Mouse (Mus musculus) left cerebral cortex, postnatal 4 days (tissue): ENCODE results near the gene Mlst8. TPM values are rescaled to one million over a fixed set of nuclear protein-coding genes. Genes with fewer than 3 reads are reported as not detected.

Experiments
- DNase-seq: peaks from one replicate; pipeline ENCODE4 v3.0.0-alpha.2; 2022
- intact Hi-C: fragments of 180-260 bp; cut with DNase I; formaldehyde crosslinking; loops from one replicate; pipeline ENCODE4 v1.15.1; 2025
- total RNA-seq, 2 experiments: library from RNA; stranded (reverse); gene quantifications; 2 replicates each; pipeline ENCODE4 v1.2.3; 2021

Gene Mlst8
- 10 to 100 TPM; 33.4 to 39.1 TPM for total RNA-seq

DNA sequence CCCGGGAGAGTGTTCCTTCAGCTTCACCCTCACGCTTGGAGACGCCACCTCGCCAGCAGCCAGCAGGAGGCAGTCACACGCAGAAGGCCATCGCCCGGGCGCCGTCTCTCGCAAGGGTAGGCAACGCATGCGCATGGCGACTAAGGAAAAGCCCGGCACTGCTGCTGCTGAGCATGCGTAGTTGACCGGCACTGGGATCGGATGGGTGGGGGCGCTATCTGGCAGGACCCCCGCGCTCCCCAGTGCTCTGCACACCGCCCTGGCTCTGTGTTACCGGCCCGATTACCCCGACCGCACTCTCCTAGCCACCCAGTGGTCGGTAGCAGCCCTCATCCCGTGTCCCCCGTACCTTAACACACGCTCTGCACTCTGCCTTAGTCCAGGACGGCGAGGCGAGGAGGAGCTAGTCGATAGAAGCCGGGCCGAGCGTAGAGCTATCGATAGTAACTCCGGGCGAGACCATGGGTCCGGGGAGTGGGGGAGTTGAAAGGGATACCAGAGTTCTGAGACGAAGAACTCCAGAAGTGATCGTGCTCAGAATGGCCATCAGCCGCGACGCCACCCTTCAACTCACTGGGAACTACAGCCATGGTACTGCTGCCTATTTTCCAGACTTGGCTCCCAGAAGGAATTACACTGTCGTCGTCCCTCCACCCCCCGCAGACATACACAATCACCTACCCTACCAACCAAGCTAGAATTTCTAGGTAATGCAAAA is at the start of gene Mlst8:
Mlst8 (minus strand) TSS at position 416 of the 718 bp plus-strand sequence.
- intact Hi-C loops: no loop called here

DNA sequence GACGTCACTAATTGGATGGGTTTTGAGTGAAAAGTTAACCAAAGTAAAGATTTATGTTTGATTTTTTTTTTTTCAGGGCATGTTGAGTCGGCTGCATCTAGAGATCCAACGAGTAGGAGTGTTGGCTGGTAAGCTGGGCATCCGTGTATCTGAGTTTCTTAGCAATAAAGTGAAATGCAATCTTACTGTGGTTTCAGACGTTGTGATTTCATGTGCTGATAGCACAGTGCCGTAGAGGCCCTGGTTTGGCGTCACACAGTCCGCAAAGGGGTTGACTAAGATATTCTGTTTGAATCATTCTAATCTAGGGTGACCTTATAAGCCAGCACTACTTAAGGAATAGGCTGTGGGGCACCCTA is 49.7 kb upstream of the Mlst8 start:
- DNase-seq: no peak
- intact Hi-C loops: no loop called here

More for the DNA sequence above, at the start of gene Mlst8:
- peak; percentile 98 for DNase-seq

DNA sequence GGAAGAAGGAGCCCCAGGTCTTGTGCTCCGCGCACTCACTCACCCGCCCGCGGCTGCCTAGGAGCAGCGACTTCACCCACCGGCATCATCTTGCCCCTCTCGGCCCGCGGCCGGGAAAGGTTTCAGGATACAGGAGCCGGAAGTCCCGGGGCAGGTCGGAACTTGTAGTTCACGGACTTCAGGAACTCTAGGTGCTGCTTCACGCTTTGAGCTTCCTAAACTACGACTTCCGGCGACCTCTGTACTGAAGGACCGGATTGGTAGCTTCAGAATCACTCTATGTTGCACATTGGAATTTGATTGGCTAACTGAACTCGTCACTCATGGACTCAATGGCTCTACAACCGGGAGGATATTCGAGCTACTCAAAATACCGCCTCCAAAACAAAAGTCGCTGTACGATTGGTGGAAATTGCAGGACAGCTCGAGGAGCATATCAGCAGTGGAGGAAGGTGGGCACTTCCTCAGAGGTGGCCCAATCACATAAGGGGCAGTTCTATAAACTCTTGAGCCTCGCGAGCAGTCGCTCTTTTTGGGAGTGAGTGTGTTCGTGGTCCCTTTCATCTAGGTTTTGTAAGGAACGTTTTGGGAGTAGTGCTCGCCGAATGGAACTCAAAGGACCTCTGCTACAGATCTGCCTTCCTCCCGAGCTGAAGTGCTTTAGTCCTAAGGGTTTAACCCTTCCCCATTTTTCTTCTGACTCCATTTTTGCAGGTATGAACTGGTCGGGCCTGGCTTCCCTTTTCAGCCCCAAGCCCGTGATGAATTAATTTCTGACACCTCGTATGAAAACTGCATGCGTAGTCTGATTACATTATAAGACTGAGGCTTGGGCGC is 49.1 kb upstream of the Mlst8 start, which contains the start of gene Traf7:
Traf7 (minus strand) TSS at position 216 of the 837 bp plus-strand sequence.
- DNase-seq: peak; percentile 91
- intact Hi-C loops: no loop called here

DNA sequence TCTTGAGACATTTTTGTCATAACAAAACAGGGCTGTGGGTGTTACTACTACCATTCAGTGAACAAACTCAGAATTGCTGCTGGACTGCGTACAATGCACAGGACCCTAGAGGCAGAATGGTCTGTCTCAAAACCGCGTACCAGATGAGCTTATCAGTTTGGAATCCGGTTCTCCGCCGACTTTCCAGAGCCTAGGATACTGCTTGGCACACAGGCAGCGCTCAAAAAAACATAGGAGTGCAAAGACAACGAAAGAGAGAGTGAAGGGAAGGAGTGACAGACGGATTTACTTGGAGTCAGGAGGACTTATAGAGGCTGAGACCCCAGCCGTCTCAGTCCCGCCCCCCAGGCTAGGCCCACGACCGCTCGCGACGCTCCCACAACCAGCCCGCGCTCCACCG is 48.4 kb upstream of the Mlst8 start:
- intact Hi-C loops: no loop called here
- no peak for DNase-seq

DNA sequence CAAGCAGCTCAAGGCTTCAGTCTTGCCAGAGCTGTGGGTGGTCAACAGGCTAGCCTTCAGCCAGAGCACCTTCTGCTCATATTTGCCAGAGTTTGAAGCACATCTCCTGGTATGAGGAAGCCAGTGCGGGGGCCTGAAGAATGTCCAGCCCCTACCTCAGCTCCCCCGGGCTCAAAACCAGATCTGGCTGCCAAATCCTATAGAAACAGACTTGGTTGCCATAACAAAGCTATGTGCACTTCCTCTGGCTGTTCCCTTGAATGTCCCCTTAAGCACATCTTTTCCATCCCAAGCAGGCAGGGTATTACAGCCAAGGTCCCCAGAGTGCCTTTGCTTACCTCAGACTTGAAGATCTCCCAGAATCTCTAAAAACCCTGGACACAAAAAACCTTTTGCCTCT is 45.9 kb upstream of the Mlst8 start:
- intact Hi-C loops: no loop called here
- no peak for DNase-seq

DNA sequence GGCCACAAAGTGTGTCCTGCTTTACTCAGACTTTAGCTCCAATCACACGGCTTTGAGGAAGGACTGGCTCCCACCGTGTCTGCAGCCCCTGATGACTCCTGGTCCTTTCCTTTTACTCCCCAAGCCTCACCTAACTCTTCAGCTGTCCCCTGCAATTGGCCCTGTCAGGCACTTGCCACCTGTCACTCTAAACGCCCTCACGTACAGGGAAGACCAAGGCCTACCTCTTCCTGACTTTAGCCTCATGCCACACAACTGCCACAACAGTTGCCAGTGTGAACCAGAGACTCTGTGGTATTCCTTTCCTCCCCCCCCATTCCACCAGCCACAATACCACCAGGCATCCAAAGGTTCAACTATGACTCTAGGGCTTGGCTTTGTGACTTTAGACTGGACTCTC is 41.6 kb upstream of the Mlst8 start:
- intact Hi-C loops: no loop called here
- DNase-seq: no peak

DNA sequence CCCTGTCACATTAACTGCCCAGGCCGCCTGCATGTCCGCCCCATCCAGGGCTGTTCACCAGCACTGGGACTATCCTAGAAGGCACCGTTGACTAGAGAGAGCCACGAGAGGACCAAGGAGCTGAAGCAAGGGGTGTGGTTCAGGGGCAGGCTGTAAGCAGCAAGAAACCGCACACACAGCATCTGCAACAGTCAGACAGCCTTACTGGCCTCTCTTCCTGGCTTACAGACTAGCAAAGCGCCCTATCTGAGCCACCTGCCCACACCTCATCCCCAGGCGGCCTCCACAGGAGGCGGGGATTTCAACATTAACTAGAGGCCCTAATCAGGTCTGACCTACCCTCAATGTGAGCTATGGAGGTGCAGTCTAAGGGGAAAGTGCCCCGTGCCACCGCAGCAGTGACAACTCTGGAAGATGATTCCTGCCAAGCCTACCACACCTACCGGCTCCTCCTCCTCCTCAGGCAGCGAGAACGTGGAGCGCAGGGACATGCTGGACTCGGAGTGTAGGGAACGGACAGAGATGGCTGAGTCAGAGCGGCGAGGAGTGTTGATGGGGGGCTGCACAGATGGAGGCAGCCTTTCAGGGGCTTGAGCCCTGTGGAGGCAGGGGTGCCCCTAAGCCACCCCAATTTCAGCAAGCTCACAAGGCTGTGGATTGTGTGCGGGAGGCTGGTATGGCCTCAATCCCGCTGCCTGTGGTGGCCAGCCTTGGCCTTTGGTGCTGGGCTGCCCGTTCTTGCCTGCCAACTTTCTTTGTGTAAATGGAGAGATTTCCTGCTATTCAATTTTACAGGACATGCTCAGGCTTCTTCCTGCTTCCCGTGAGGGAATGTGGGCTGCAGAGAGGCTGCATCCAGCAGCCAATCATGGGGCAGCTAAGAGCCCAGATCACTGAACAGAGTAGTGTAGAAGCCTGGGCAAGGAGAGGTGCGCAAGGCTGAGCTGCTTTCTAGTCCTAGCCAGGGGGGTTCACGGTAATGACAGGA is 35.7 kb upstream of the Mlst8 start:
- intact Hi-C loops: no loop called here
- DNase-seq: no peak

DNA sequence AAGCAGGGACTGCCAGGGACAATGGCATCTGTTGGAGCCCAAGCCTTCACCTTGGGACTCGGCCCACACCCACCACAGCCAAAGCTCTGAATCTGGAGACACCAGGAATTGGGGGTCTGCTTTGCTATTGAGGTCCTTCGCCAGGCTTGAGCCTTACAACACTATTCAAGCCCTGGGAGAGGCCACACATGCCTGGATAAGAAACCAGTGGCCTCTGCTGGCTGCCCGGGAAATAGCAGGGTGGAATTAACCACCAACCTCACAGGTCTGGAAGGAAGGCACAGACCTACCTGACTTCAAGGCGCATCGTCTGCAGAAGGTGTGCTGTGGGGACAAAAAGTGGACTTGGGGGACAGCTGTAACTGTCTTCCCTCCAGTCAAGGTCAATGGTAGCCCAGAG is 34.7 kb upstream of the Mlst8 start:
- peak; percentile 69 for DNase-seq
- intact Hi-C loops: no loop called here

DNA sequence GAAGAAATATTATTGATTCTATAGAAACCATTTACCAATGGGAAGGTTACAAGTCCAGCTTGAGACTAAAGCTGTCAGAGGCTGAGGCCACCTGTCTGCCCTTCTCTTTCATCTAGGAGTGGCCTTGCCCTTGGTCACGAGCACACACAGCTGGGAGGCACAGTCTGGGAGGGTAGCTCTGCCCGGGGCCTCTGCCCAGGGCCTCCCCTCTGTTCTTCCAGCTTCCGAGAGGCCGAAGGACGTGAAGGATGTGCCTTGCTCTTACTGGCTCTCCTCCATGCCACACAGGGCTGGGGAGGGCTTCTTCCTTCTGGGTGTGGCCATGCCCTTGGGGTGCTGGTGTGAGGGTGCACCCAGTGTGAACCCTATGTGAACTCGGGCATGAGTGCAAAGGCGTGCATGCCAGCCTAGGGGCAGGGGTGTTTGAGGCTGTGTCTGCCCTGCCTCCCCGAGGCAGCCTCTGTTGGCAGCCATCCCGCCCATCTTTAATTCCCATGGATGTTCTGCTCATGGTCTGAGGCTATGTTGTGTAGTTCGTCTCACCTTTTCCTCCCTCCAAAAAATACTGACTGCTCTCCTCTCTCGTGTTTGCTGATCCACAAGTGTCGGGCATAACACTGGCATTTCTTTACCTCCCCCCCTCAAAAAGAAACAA is 29.1 kb upstream of the Mlst8 start:
- intact Hi-C loops: no loop called here
- no peak for DNase-seq

DNA sequence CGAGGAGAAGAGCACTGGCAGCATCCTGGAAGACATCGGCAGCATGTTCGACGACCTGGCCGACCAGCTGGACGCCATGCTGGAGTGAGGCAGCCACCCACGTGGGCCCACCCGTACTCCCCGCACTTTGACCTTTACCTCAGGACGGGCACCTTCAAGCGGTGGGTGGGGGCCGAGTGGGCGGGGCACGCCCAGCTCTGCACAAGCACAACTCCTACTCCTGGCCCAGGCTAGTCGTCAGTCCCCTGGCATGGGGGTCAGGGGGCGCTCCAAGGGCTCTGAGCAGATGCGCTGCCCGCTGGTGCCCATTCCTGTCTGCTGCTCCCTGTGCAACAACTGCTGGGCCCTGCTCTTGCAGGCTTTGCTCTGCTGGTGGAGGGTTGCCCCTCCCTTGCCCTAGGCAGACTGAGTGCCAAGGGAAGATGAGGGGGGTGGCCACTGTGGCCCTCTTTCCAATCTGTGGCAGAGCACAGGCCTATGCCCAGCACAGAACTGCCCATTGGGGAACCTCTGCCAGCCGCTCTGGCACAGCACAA is 28.3 kb upstream of the Mlst8 start:
- intact Hi-C loops: no loop called here
- DNase-seq: peak; percentile 60

DNA sequence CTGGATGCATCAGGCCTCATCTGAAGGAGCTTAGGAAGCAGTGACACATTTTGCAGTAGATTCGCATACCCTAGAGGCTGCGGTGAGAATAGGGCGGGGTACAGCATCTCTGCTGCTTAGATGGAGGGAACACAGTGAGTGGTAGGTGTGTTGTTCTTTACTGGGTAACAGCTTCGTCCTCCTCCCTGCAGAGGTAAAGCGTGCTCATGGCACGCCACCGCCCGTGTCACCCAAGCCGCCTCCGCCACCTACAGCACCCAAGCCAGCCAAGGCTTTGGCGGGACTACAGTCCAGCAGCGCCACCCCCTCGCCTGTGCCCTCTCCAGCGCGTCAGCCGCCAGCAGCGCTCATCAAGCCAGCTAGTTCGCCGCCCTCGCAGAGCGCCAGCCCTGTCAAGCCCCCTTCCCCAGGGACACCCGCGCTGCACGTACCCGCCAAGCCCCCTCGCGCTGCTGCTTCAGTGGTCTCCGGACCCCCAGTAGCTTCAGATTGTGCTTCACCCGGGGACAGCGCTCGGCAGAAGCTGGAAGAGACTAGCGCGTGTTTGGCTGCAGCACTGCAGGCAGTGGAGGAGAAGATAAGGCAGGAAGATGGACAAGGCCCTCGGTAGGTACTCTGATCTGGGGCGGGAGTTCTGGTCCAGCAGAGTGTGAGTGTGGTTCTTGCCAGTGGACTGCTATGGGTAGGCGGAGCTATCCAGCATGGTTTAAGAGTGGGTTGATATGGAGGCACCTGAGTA is 27.6 kb upstream of the Mlst8 start:
- intact Hi-C loops: no loop called here
- peak; percentile 53 for DNase-seq

DNA sequence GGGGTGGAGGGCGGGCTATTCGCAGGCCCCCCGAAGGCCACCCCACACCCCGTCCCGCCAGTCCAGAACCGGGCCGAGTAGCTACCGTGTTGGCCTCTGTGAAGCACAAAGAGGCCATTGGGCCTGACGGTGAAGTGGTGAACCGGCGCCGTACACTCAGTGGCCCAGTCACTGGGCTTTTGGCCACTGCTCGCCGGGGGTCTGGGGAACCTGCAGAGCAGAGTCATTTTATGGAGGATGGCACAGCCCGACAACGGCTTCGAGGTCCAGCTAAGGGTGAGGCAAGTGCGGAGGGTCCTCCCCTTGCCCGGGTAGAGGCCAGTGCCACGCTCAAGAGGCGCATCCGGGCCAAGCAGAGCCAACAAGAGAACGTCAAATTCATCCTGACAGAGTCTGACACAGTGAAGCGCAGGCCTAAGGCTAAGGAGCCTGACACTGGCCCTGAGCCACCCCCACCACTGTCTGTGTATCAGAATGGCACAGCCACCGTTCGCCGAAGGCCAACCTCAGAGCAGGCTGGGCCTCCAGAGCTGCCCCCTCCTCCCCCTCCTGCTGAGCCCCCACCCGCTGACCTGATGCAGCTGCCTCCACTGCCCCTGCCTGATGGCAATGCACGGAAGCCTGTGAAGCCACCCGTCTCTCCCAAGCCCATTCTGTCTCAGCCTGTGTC is 26.5 kb upstream of the Mlst8 start:
- DNase-seq: peak; percentile 56
- intact Hi-C loops: no loop called here

DNA sequence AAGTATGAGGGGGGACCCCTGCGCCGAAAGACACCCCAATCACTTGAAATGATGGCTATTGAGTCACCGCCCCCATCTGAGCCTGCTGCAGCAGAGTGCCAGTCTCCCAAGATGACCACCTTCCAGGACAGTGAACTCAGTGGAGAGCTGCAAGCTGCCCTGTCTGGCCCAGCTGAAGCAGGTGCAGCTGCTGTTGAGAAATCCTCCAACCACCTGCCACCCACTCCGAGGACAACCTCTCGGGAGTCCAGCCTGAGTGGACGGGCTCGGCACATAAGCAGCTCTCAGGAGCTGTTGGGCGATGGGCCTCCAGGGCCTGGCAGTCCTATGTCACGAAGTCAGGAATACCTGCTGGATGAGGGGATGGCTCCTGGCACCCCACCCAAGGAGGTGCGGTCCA is 25.2 kb upstream of the Mlst8 start:
- intact Hi-C loops: no loop called here
- no peak for DNase-seq

DNA sequence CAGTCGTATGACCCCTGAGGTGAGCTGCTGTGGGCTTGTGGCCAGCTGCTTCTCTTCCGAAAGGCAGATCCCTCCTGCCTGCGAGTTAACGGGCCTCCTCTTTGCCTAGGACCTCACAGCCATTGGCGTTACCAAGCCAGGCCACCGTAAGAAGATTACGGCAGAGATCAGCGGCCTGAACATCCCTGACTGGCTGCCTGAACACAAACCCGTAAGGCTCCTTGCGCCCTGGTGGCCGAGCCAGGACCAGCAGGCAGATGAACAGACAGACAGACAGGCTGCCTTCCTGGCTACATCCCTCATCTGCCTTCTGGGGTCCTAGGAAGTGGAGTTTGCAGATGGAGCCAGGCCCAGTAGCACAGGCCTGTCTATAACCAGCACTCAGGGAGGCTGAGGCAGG is 23.3 kb upstream of the Mlst8 start:
- intact Hi-C loops: no loop called here
- no peak for DNase-seq

DNA sequence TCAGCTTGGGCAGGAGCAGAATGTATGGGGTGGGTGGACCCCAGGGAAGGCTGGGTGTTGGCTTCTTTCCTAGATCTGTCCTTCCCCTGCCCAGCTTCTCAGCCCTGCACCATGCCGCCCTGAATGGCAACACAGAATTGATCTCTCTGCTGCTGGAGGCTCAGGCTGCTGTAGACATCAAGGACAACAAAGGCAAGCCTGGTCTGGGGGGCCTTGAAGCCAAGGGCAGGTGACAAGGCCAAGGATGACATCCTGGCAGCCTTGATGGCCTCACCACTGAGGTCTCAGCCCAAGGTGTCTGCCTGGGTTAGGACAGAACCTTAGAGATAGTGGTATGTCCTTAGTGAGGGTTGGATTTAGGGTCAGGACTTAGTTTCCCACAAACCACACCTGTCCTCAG is 17.1 kb upstream of the Mlst8 start:
- no peak for DNase-seq
- intact Hi-C loops: no loop called here

DNA sequence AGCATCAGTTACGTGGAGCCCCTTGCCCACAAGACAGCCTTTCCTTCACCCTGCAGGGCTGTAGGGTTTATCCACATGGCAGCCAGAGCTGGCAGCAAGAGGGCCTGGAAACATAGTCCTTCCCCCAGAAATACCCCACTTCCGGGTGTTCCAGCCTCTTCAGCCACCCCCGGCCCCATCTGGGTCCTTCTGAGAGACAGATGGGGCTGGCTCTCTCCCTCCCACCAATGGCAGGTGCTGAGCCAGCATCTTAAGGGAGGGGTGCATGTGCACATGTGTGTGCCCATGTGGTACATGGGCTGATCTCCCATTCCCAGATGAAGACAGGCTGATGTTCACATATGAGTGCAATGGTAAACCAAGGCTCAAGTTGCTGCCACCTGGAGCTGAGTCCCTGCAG is 16.6 kb upstream of the Mlst8 start:
- DNase-seq: peak; percentile 64
- intact Hi-C loops: no loop called here

DNA sequence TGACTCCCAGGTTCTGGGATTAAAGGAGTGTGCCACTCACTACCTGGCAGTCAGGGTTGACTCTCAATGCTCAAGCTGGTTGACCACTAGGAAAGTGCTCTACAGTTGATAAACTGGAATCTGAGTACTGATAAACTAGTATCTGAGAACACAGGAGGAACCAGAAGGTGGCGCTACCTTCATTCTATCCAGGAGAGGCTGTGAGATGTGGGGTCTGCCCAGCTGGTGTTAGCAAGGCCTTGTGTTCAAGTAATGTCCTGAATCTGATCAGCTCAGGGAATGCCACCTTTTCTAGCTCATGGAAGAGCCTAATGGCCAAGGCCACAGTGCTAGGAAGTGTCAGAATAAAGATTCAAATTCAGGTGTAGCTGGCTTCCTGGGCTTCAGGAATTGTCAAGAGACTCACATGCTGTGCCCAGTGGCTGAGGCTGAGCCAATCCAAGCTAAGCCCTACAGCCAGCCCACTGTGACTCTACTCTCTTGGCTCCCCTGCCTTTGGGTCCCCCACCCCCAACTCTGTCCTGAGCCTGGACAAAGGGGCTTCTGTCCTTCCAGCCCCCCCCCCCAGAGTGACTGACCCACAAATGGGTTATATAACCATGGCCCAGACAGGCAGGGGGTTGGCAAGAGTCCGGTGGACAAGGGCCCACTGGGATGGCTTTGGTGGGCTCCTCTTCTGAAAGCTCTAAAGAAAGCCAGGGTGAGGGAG is 15.9 kb upstream of the Mlst8 start:
- peak; percentile 76 for DNase-seq
- intact Hi-C loops: no loop called here

DNA sequence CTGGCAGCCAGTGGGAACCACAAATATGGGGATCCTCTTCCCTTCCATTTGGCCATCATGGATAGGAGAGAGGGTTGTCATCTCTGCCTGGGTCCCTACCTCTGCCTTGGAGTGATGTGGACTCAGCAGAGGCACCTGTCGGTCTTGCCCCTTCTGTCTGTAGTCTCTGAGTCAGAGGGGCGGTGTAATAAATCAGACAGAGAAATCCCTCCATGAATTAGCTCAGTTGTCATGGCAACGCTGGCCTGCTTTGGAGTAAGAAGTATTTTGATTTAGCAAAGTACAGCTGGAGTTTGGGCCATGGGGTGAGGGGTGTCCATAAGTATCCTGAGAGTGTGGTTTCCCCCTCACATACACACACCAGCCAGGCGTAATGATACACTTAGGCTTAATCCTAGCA is 11.5 kb upstream of the Mlst8 start:
- intact Hi-C loops: no loop called here

More for the DNA sequence above, 11.5 kb upstream of the Mlst8 start:
- DNase-seq: no peak
